Mouse (Mus musculus) heart, postnatal 0 days (tissue): ENCODE measurements around the gene Zmat3.

Experiments used
- CTCF ChIP-seq: IDR thresholded peaks from 2 replicates; pipeline ENCODE4 v1.5.1; 2016; ENCODE audit warnings: antibody characterized with exemption, control low read depth, low read depth
- EP300 ChIP-seq: IDR thresholded peaks from 2 replicates; pipeline ENCODE4 v1.6.1; 2016; ENCODE audit warnings: antibody characterized with exemption, low read depth

DNA sequence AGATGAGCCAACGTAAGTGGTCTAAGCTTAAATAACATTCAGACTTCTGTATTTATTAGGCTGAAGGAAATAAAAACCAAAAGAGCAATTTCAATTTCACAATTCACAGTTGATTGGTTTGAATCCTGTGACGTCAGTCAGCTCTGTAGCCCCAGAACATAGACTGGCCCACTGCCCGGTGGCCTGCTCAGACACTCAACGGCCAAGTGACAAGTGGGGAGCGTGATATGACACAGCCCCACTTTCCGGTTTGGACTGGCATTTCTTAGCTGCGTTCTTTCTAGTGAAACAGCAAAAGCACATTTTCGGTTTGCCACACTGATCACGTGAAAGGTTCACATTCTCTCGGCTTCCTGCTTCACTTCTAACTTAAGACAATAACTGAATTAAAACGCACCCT, 30.9 kb downstream of the Zmat3 start:
- TF ChIP-seq CTCF: no peak
- TF ChIP-seq EP300: no peak
